Comparison of ENCODE assay signal across 26 mouse cellular contexts in genomic region chr7:38237140-38237539, GRCm38 (mm10). TPM values are rescaled to one million over a fixed set of nuclear protein-coding genes. Genes with fewer than 3 reads are reported as not detected.
DNase-seq lines count a peak whose midpoint lies in the region; ATAC-seq and TF ChIP-seq lines count a peak whose summit lies in the region.
"Had no signal": no experiment of that assay in that cellular context is flagged by ENCODE, and none has a peak within 500 bp of the region (broad histone marks: within the 10 kb centered on the region; RNA-seq: fewer than 3 reads in every experiment).

No protein-coding gene starts in this region.

- no peak for DNase-seq in liver, postnatal 0 days
- no peak for DNase-seq in liver
- peak; percentile 16 for DNase-seq in induced T-regulatory cell, adult 2 months (ENCODE audit: low read depth)
- DNase-seq in forebrain, embryonic 11.5 days (ENCODE audit: low spot score): no peak
- DNase-seq in layer of hippocampus, postnatal 14 days (ENCODE audit: low spot score in 2 of 2): no peak
- no peak for DNase-seq in neural tube, embryonic 10.5 days (ENCODE audit: extremely low spot score, low spot score)
- DNase-seq: adrenal gland, adult 8-10 months; adrenal gland, postnatal 14 days; cerebellum, adult 11 months; cerebellum, adult 18-20 months; cerebellum, adult 8-10 months; cerebellum, adult 9-11 months; cerebellum, postnatal 14 days; cerebellum, postnatal 36 days; embryo, embryonic 11 days; forebrain, postnatal 0 days had no signal

- TF ChIP-seq EP300 in liver, postnatal 0 days (IDR thresholded peaks at IDR 0.05; ENCODE audit: low read depth): no peak

- H3K9me3 ChIP-seq in liver, postnatal 0 days (ENCODE audit: low read length): no peaks in the 10 kb centered on the region
- H3K9me3 ChIP-seq in intestine, embryonic 16.5 days (ENCODE audit: control insufficient read depth, low read length): no peaks in the 10 kb centered on the region
- H3K9me3 ChIP-seq in forebrain, embryonic 11.5 days (ENCODE audit: control insufficient read depth, low read length): no peaks in the 10 kb centered on the region
- H3K9me3 ChIP-seq: embryonic facial prominence, embryonic 13.5 days; embryonic facial prominence, embryonic 15.5 days; forebrain, embryonic 10.5 days; forebrain, embryonic 13.5 days; forebrain, embryonic 15.5 days; G1E had no signal

- peak; percentile 40; the same call in 1 of the 2 replicates for ATAC-seq in liver, postnatal 0 days
- peak; percentile 60 for ATAC-seq in intestine, embryonic 16.5 days
- ATAC-seq in forebrain, embryonic 11.5 days (replicated peaks; ENCODE audit: low FRiP score): no peak
- ATAC-seq: activated CD4-positive, CD25-positive, alpha-beta regulatory T cell, adult 4 months; forebrain, embryonic 13.5 days; forebrain, embryonic 15.5 days; forebrain, postnatal 0 days; Patski had no signal

- H3K4me2 ChIP-seq in liver, postnatal 0 days (ENCODE audit: low read depth, low read length): no peak overlapping the region
- no peak overlapping the region for H3K4me2 ChIP-seq in intestine, embryonic 16.5 days (ENCODE audit: low read depth, low read length)
- H3K4me2 ChIP-seq in forebrain, embryonic 11.5 days (ENCODE audit: low read depth, low read length, severe bottlenecking): no peak overlapping the region
- H3K4me2 ChIP-seq: embryonic facial prominence, embryonic 13.5 days; embryonic facial prominence, embryonic 15.5 days; forebrain, embryonic 13.5 days; forebrain, embryonic 15.5 days had no signal

- no peak for TF ChIP-seq CTCF in liver, postnatal 0 days (IDR thresholded peaks at IDR 0.05; ENCODE audit: low read depth)

- no peak overlapping the region for H3K9ac ChIP-seq in liver, postnatal 0 days (replicated peaks)
- no peak overlapping the region for H3K9ac ChIP-seq in intestine, embryonic 16.5 days (ENCODE audit: low read depth, low read length)
- H3K9ac ChIP-seq in forebrain, embryonic 11.5 days (ENCODE audit: low read length): no peak overlapping the region
- H3K9ac ChIP-seq: embryonic facial prominence, embryonic 13.5 days; embryonic facial prominence, embryonic 15.5 days; forebrain, embryonic 13.5 days; forebrain, embryonic 15.5 days; forebrain, postnatal 0 days had no signal

- no peak overlapping the region for H3K4me3 ChIP-seq in liver, postnatal 0 days (ENCODE audit: low read depth, low read length)
- H3K4me3 ChIP-seq in intestine, embryonic 16.5 days (ENCODE audit: low read length): no peak overlapping the region
- no peak overlapping the region for H3K4me3 ChIP-seq in forebrain, embryonic 11.5 days (ENCODE audit: low read depth, low read length)
- H3K4me3 ChIP-seq: embryonic facial prominence, embryonic 13.5 days; embryonic facial prominence, embryonic 15.5 days; erythroblast, embryonic 14.5 days; forebrain, embryonic 10.5 days; forebrain, embryonic 13.5 days; forebrain, embryonic 15.5 days had no signal

- H3K27me3 ChIP-seq in liver, postnatal 0 days (ENCODE audit: insufficient read depth, low read length): no peaks in the 10 kb centered on the region
- H3K27me3 ChIP-seq in intestine, embryonic 16.5 days (replicated peaks; ENCODE audit: control insufficient read depth, insufficient read depth, low read length): no peaks in the 10 kb centered on the region
- no peaks in the 10 kb centered on the region for H3K27me3 ChIP-seq in forebrain, embryonic 11.5 days (ENCODE audit: control insufficient read depth, insufficient read depth, low read length)
- H3K27me3 ChIP-seq: embryonic facial prominence, embryonic 13.5 days; embryonic facial prominence, embryonic 15.5 days; forebrain, embryonic 13.5 days; forebrain, embryonic 15.5 days; Patski had no signal

- no peaks in the 10 kb centered on the region for H3K4me1 ChIP-seq in liver, postnatal 0 days (ENCODE audit: insufficient read depth)
- no peaks in the 10 kb centered on the region for H3K4me1 ChIP-seq in intestine, embryonic 16.5 days (ENCODE audit: control insufficient read depth, insufficient read depth, low read length)
- H3K4me1 ChIP-seq in forebrain, embryonic 11.5 days (replicated peaks; ENCODE audit: control insufficient read depth, insufficient read depth, low read length): no peaks in the 10 kb centered on the region
- H3K4me1 ChIP-seq: embryonic facial prominence, embryonic 13.5 days; embryonic facial prominence, embryonic 15.5 days; forebrain, embryonic 10.5 days; forebrain, embryonic 13.5 days; forebrain, embryonic 15.5 days had no signal

- H3K27ac ChIP-seq in liver, postnatal 0 days (ENCODE audit: low read depth): no peak overlapping the region
- no peak overlapping the region for H3K27ac ChIP-seq in intestine, embryonic 16.5 days (ENCODE audit: low read length)
- no peak overlapping the region for H3K27ac ChIP-seq in forebrain, embryonic 11.5 days (ENCODE audit: low read depth, low read length)
- H3K27ac ChIP-seq: embryonic facial prominence, embryonic 13.5 days; embryonic facial prominence, embryonic 15.5 days; forebrain, embryonic 10.5 days; forebrain, embryonic 13.5 days; forebrain, embryonic 15.5 days had no signal

- no peaks in the 10 kb centered on the region for H3K36me3 ChIP-seq in liver, postnatal 0 days (replicated peaks; ENCODE audit: insufficient read depth, low read length)
- H3K36me3 ChIP-seq in intestine, embryonic 16.5 days (ENCODE audit: control insufficient read depth, insufficient read depth, low read length): no peaks in the 10 kb centered on the region
- no peaks in the 10 kb centered on the region for H3K36me3 ChIP-seq in forebrain, embryonic 11.5 days (ENCODE audit: control insufficient read depth, insufficient read depth, low read length)
- H3K36me3 ChIP-seq: embryonic facial prominence, embryonic 13.5 days; embryonic facial prominence, embryonic 15.5 days; forebrain, embryonic 10.5 days; forebrain, embryonic 15.5 days; G1E had no signal

RNA-seq across cellular contexts. Expression of gene Plekhf1, which starts 9.3 kb away (rescaled TPM):
- 0.57 and 0.58 TPM in 2 replicates for polyA plus RNA-seq in liver, postnatal 0 days (2015; fragmentation: Nextera tagmentation; extraction: Ambion mirVana)
- polyA plus RNA-seq in intestine, embryonic 16.5 days (2015; fragmentation: Nextera tagmentation; extraction: Ambion mirVana): 4.5 and 4.8 TPM in 2 replicates
- polyA plus RNA-seq in forebrain, embryonic 11.5 days (2014; fragmentation: Nextera tagmentation; extraction: Ambion mirVana): 1.4 and 1.6 TPM in 2 replicates
- 1 to 10 TPM; 2.8 to 3.1 TPM for total RNA-seq in layer of hippocampus, postnatal 14 days (2021)

RNA-seq across cellular contexts. Expression of gene Pop4, which starts 34.1 kb away (rescaled TPM):
- 10.7 and 11.2 TPM in 2 replicates for polyA plus RNA-seq in liver, postnatal 0 days (2015; fragmentation: Nextera tagmentation; extraction: Ambion mirVana)
- polyA plus RNA-seq in intestine, embryonic 16.5 days (2015; fragmentation: Nextera tagmentation; extraction: Ambion mirVana): 38.4 and 43.7 TPM in 2 replicates
- 101 and 105 TPM in 2 replicates for polyA plus RNA-seq in forebrain, embryonic 11.5 days (2014; fragmentation: Nextera tagmentation; extraction: Ambion mirVana)
- total RNA-seq in layer of hippocampus, postnatal 14 days (2021): 10 to 100 TPM; 28.8 to 31.2 TPM

RNA-seq across cellular contexts. Expression of gene 1600014C10Rik, which starts 54.1 kb away (rescaled TPM):
- 76.6 and 78.1 TPM in 2 replicates for polyA plus RNA-seq in liver, postnatal 0 days (2015; fragmentation: Nextera tagmentation; extraction: Ambion mirVana)
- polyA plus RNA-seq in intestine, embryonic 16.5 days (2015; fragmentation: Nextera tagmentation; extraction: Ambion mirVana): 16.6 TPM in 2 replicates
- polyA plus RNA-seq in forebrain, embryonic 11.5 days (2014; fragmentation: Nextera tagmentation; extraction: Ambion mirVana): 12.7 and 13.9 TPM in 2 replicates
- 10 to 100 TPM; 17.4 to 20.6 TPM for total RNA-seq in layer of hippocampus, postnatal 14 days (2021)
- polyA plus RNA-seq: erythroblast, embryonic 14.5 days had no signal
